Mouse (Mus musculus) ES-Bruce4 (cell line): ENCODE measurements at regions not wholly inside any gene's neighbourhood (a gene's known extent, or its start where the extent isn't known, plus 50 kb on each side); places are given as distances from the start of the nearest gene placed in this dataset.
"Not testable (repeated sequence)": the region's sequence is repeated elsewhere in the genome, so short reads cannot be mapped to it uniquely, and the experiment has no call there.

ENCODE experiments used
- H3K27ac ChIP-seq: 2 replicates; pipeline ENCODE4 v1.5.1; 2012; ENCODE audit warnings: low read length, inconsistent platforms; ENCODE audit not compliant: insufficient read depth
- H3K27me3 ChIP-seq: 2 replicates; pipeline ENCODE4 v1.6.1; 2012; ENCODE audit warnings: mild to moderate bottlenecking, low read length, inconsistent platforms; ENCODE audit not compliant: control insufficient read depth, poor library complexity, insufficient read depth, severe bottlenecking
- H3K36me3 ChIP-seq: 2 replicates; pipeline ENCODE4 v1.6.1; 2012; ENCODE audit warnings: inconsistent platforms, mild to moderate bottlenecking, low read length, moderate library complexity; ENCODE audit not compliant: control insufficient read depth, poor library complexity, insufficient read depth, severe bottlenecking
- H3K4me1 ChIP-seq: one replicate; pipeline ENCODE4 v1.8.1; 2011; ENCODE audit warnings: low read length; ENCODE audit not compliant: control insufficient read depth, insufficient read depth
- H3K4me3 ChIP-seq: 2 replicates; pipeline ENCODE4 v1.5.1; 2011; ENCODE audit warnings: low read depth, mild to moderate bottlenecking, low read length
- H3K9ac ChIP-seq: 2 replicates; pipeline ENCODE4 v1.6.1; 2012; ENCODE audit warnings: low read depth, mild to moderate bottlenecking, inconsistent platforms; ENCODE audit not compliant: poor library complexity, severe bottlenecking
- H3K9me3 ChIP-seq: replicated peaks from 2 replicates; pipeline ENCODE4 v1.6.1; 2012; ENCODE audit warnings: mild to moderate bottlenecking, low read length, inconsistent platforms; ENCODE audit not compliant: control insufficient read depth, poor library complexity, insufficient read depth, severe bottlenecking
- CTCF ChIP-seq: IDR thresholded peaks from one replicate; pipeline ENCODE4 v1.8.1; 2011; ENCODE audit warnings: low read depth, low read length
- EP300 ChIP-seq: IDR thresholded peaks from 2 replicates; pipeline ENCODE4 v1.6.1; 2011; ENCODE audit warnings: low read depth, low read length; ENCODE audit not compliant: insufficient read depth
- POLR2A ChIP-seq: IDR thresholded peaks from one replicate; pipeline ENCODE4 v1.8.1; 2011; ENCODE audit warnings: low read length; ENCODE audit not compliant: insufficient read depth

DNA sequence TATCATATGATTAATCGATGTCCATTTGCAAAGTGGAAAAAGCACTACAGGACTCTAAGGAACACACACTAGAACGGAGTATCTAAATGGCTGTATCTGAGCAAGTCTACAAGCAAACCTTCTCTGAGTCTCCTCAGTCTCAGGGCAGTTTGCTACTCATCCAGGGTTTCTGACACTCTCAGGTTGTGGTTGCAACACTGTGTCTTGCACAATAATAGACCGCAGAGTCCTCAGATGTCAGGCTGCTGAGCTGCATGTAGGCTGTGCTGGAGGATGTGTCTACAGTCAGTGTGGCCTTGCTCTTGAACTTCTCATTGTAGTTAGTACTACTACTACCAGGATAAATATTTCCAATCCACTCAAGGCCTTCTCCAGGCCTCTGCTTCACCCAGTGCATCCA is 675.7 kb upstream of the Zfp386 start:
- not testable (repeated sequence) for H3K4me1 ChIP-seq, H3K4me3 ChIP-seq, H3K27ac ChIP-seq, H3K36me3 ChIP-seq, H3K27me3 ChIP-seq, H3K9me3 ChIP-seq, H3K9ac ChIP-seq

DNA sequence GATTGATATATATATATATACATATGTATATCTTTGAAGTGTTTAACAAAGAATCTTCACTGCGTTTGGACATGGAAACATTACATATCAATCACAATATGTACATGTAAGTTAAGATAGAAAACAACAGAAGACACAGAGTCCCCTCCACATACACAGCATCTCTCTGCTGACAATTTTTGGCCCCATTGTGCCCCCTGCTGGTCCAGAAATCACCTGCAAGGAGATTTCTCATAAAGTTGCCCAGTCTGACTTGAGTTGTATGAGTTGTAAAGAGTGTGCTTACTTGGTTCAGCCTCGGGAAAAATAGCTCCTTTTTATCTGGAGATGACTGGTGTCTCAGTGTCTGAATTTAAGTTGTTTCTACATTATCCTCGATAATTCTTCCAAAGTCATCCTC is 674.5 kb upstream of the Zfp386 start:
- not testable (repeated sequence) for H3K4me3 ChIP-seq, H3K4me1 ChIP-seq, H3K36me3 ChIP-seq, H3K27me3 ChIP-seq, H3K27ac ChIP-seq, H3K9me3 ChIP-seq, H3K9ac ChIP-seq

DNA sequence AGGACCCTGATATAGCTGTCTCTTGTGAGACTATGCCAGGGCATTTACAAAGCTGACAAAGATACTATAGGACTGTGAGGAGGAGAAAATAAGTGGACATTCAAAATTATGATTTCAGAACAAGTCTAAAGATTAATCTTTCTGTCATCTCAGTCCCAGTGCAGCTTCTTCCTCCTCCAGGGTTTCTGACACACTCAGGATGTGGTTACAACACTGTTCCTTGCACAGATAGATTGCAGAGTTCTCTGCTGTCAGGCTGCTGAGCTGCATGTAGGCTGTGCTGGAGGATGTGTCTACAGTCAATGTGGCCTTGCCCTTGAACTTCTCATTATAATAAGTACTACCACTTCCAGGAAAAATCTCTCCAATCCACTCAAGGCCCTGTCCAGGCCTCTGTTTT is 661.0 kb upstream of the Zfp386 start:
- not testable (repeated sequence) for H3K36me3 ChIP-seq, H3K9ac ChIP-seq, H3K4me3 ChIP-seq, H3K27me3 ChIP-seq, H3K9me3 ChIP-seq, H3K27ac ChIP-seq, H3K4me1 ChIP-seq

DNA sequence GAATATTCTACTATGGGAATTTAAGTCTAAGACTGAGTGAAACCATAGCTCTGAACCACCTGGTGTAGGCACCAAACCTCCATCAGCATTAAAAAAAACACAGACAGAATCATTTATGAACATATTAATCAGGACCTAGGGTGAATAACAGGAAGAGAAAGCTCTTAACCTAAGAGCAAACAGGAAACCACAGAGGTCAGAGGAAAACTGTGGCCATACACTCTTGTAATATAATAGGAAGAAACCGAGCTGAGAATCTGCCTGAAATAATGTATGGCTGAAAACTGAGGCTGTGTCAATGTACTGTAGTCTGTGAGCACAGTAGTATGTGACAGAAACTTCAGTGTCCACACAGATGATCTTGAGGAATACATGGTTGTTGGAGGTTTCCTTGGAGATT is 643.4 kb upstream of the Zfp386 start:
- no peaks in the 10 kb centered on the region for H3K27me3 ChIP-seq
- H3K9ac ChIP-seq, result no peak overlapping the region
- H3K4me1 ChIP-seq, result no peaks in the 10 kb centered on the region
- no peaks in the 10 kb centered on the region for H3K36me3 ChIP-seq
- peaks cover 4% of the 10 kb centered on the region for H3K9me3 ChIP-seq
- no peak overlapping the region for H3K27ac ChIP-seq
- no peak overlapping the region for H3K4me3 ChIP-seq
- TF ChIP-seq CTCF, result no peak
- TF ChIP-seq POLR2A, result no peak
- TF ChIP-seq EP300, result no peak

DNA sequence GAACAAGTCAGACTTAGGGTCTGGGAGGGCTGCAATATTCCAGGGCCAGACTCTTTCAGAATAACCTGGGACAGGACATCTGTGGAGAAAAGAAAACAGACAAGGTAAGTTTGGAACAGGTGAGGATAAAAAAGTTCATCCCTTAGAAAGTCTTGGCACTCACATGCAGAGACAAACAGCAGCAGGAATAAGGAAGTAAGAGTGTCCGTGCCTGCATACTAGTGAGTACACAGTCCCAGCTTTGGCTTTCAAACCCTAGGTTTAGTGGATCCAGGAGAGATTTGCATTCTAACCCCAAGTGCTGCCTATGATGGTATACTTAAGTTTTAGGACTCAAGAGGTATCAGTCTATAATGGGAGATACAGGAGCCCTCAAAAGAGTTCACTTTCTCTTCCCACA is 642.9 kb upstream of the Zfp386 start:
- H3K9me3 ChIP-seq, result peaks cover 4% of the 10 kb centered on the region
- no peak overlapping the region for H3K4me3 ChIP-seq
- TF ChIP-seq CTCF (no peak), POLR2A (no peak), EP300 (no peak)
- H3K9ac ChIP-seq, result no peak overlapping the region
- no peaks in the 10 kb centered on the region for H3K27me3 ChIP-seq
- H3K27ac ChIP-seq, result no peak overlapping the region
- H3K36me3 ChIP-seq, result no peaks in the 10 kb centered on the region
- H3K4me1 ChIP-seq, result no peaks in the 10 kb centered on the region

DNA sequence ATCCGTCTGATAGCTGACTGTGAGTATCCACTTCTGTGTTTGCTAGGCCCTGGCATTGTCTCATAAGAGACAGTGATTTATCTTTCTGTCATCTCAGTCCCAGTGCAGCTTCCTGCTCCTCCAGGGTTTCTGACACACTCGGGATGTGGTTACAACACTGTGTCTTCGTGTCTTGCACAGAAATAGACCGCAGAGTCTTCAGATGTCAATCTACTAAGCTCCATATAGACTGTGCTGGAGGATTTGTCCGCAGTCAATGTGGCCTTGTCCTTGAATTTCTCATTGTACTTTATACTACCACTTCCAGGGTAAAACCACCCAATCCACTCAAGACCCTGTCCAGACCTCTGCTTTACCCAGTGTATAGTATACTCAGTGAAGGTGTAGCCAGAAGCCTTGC is 601.3 kb upstream of the Zfp386 start:
- H3K9ac ChIP-seq, H3K4me3 ChIP-seq, H3K4me1 ChIP-seq, H3K27me3 ChIP-seq, H3K9me3 ChIP-seq, H3K27ac ChIP-seq, H3K36me3 ChIP-seq: not testable (repeated sequence)

DNA sequence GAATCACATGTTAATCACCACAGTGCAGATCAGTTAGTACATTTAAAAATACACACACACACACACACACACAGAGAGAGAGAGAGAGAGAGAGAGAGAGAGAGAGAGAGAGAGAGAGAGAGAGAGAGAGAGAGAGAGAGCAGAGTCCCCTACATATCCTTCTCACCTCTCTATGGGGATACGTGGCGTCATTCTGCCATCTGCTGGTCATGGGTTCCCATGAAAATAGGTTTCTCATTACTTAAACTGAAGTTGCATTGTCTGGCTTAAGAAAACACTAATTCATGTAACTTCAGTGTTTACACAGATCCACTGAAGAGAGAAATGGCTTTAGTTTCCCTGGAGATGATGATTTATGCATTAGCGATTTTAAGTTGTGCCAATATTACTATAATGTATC is 594.9 kb upstream of the Zfp386 start:
- H3K27ac ChIP-seq, H3K4me3 ChIP-seq, H3K27me3 ChIP-seq, H3K9ac ChIP-seq, H3K9me3 ChIP-seq, H3K36me3 ChIP-seq, H3K4me1 ChIP-seq: not testable (repeated sequence)

DNA sequence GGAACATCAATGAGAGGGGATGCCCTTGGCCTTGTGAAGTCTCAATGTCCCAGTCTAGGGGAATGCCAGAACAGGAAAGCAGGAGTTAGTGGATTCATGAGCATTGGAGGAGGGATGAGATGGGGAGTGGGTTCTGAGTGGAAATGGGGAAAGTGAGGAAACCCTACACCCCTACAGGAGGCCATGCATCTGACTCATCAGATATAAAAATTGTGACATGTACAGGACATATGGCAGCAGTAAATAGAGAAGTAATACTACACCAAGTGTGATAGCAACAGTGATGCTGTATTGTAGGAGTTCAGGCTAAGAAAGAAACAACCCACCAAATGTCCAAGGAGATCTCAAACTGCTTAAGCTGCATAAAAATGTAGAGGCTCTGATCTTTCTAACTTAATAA is 582.7 kb upstream of the Zfp386 start:
- not testable (repeated sequence) for H3K4me1 ChIP-seq, H3K27me3 ChIP-seq, H3K27ac ChIP-seq, H3K9me3 ChIP-seq, H3K4me3 ChIP-seq, H3K36me3 ChIP-seq, H3K9ac ChIP-seq

DNA sequence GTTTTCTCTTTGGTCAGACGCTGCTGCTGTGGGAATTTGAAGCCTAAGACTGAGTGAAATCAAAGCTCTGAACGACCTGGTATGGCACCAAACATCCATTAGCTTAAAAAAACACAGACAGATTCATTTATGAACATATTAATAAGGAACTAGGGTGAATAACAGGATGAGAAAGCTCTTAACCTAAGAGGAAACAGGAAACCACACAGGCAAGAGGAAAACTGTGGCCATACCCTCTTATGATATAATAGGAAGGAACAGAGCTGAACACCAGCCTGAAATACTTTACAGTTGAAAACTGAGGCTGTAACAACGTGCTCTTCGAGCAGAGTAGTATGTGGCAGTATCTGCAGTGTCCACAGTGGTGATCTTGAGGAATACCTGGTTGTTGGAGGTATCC is 579.5 kb upstream of the Zfp386 start:
- not testable (repeated sequence) for H3K27ac ChIP-seq, H3K9ac ChIP-seq, H3K36me3 ChIP-seq, H3K9me3 ChIP-seq, H3K4me1 ChIP-seq, H3K27me3 ChIP-seq, H3K4me3 ChIP-seq

DNA sequence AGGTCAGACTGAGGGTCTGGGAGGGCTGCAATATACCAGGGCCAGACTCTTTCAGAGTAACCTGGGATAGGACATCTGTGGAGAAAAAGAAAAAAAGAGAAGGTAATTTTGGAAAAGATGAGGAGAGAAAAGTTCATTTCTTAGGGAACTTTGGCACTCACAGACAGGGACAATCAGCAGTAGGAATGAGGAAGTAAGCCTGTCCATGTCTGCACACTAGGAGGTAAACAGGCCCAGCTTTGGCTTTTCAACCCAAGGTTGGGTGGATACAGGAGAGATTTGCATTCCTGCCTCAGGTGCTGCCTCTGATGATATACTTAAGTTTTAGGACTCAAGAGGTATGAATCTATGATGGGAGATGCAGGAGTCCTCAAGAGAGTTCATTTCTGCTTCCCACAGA is 579.0 kb upstream of the Zfp386 start:
- H3K4me1 ChIP-seq, result not testable (repeated sequence)

More for the DNA sequence above, 579.0 kb upstream of the Zfp386 start:
- H3K36me3 ChIP-seq, H3K9me3 ChIP-seq, H3K9ac ChIP-seq, H3K4me3 ChIP-seq, H3K27ac ChIP-seq, H3K27me3 ChIP-seq: not testable (repeated sequence)
